Mouse (Mus musculus): ENCODE data around the gene Srp14. TPM values are rescaled to one million over a fixed set of nuclear protein-coding genes. Genes with fewer than 3 reads are reported as not detected.

Gene Srp14
- polyA plus RNA-seq, 1 experiment from 2014 or later: 197 TPM

DNA sequence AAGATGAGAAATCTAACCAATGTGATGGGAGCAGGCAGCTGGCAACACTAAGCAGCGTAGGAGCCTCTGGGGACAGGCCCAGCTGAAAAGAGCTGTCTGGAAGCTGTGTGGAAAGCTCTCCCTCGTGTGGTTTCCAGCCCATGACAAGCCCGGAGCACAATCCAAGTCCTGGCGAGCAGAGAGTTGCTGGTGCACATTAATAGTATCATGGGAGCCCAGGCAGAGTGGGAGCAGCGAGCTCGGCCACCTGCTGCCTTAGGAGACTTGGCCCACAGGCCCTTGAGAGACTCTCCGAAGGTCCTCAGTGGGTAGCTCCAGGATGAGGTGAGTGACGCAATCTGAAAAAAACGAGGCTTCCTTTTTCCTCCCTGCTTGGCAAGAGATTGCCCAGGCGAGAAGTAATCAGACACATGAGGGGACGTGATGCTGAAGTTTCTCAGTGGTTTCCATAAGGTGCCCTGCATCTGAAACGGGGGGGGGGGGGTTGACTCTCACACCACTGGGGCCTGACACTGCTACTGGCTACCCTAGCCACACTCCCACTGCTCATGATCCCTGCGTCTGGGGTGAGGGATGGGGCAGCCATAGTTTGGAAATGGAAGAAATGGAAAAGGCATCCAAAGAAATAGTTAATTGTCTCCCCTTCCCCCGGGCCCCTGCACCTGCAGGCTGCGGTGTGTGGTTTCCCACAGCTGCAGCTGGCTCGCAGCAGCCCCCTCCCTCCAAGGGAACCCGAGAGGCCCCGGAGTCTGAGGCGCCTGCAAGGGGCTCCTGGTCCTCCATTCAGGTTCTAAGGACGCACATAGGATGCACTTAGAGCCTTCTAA, 19.8 kb upstream of the Srp14 start:
- WGBS (ENCODE audit: missing documents): 24% methylated on average over 20 of the region's 20 CpGs
- Histone ChIP-seq H3K36me3 (ENCODE audit: inconsistent target) (no peaks in the 10 kb centered on the region), H3K27ac (no peak overlapping the region), H3K79me2 (ENCODE audit: inconsistent target) (no peaks in the 10 kb centered on the region), H3K4me3 (ENCODE audit: inconsistent target) (no peak overlapping the region)

DNA sequence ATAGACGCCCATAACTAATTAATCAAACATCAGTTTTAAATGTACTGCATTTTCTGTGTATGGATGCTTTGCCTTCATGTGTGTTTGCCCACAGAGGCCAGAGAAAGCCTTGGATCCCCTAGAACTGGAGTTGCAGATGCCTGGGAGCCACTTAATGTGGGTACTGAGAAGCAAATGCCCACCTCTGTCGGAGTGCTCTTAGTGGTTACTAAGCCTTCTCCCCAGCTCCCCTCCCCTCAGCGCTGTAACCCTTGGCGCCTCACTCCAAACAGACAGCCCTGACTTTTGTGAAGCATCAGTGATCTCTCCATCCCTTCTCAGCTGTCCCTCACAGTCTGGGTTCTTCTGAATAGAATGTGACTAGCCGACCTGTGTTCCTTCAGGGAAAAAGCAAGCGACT, 19.0 kb upstream of the Srp14 start:
- 92% methylated on average over 6 of the region's 6 CpGs for WGBS (ENCODE audit: missing documents)
- no peak overlapping the region for H3K27ac ChIP-seq
- no peaks in the 10 kb centered on the region for H3K79me2 ChIP-seq (ENCODE audit: inconsistent target)
- no peak overlapping the region for H3K4me3 ChIP-seq (ENCODE audit: inconsistent target)
- H3K36me3 ChIP-seq (ENCODE audit: inconsistent target): no peaks in the 10 kb centered on the region

GRCm38 (mm10) chr2:118497890-118498289, 18.4 kb upstream of the Srp14 start:
- no peak overlapping the region for H3K4me3 ChIP-seq (ENCODE audit: inconsistent target)
- no peaks in the 10 kb centered on the region for H3K79me2 ChIP-seq (ENCODE audit: inconsistent target)
- H3K36me3 ChIP-seq (ENCODE audit: inconsistent target): no peaks in the 10 kb centered on the region
- H3K27ac ChIP-seq: no peak overlapping the region
- WGBS (ENCODE audit: missing documents): 96% methylated on average over 5 of the region's 5 CpGs

- H3K36me3 ChIP-seq (ENCODE audit: inconsistent target): no peaks in the 10 kb centered on the region
- H3K27ac ChIP-seq: no peak overlapping the region
- H3K79me2 ChIP-seq (ENCODE audit: inconsistent target): no peaks in the 10 kb centered on the region
- 71% methylated on average over 9 of the region's 9 CpGs for WGBS (ENCODE audit: missing documents)
- no peak overlapping the region for H3K4me3 ChIP-seq (ENCODE audit: inconsistent target)
Observed at GRCm38 (mm10) chr2:118495024-118495423, 15.5 kb upstream of the Srp14 start.

GRCm38 (mm10) chr2:118491741-118492395, 12.4 kb upstream of the Srp14 start:
- no peak overlapping the region for H3K4me3 ChIP-seq (ENCODE audit: inconsistent target)
- H3K36me3 ChIP-seq (ENCODE audit: inconsistent target): no peaks in the 10 kb centered on the region
- WGBS (ENCODE audit: missing documents): 82% methylated on average over 4 of the region's 4 CpGs
- H3K79me2 ChIP-seq (ENCODE audit: inconsistent target): no peaks in the 10 kb centered on the region
- H3K27ac ChIP-seq: no peak overlapping the region

DNA sequence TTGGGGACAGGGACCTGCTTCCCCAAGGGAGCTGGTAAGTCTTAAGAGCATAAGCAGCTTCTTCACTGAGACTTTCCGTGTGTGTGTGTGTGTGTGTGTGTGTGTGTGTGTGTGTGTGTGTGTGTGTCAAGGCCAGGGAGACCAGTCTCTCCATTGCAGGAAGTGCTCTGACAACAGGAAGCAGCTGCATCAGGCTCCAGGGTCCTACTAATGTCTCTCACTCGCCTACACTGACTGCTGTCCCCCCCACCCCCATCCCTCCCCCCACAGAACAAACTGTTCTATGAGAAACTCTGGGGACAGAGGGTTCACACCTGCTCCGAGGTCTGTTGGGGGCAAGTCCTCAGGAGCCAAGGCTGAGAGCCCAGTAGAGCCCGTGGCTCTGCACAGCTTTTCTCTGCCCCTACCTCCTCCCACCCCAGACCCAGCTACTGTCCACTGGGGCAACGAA, 11.8 kb upstream of the Srp14 start:
- 40% methylated on average over 5 of the region's 5 CpGs for WGBS (ENCODE audit: missing documents)
- H3K36me3 ChIP-seq (ENCODE audit: inconsistent target): no peaks in the 10 kb centered on the region
- no peak overlapping the region for H3K4me3 ChIP-seq (ENCODE audit: inconsistent target)
- no peaks in the 10 kb centered on the region for H3K79me2 ChIP-seq (ENCODE audit: inconsistent target)
- H3K27ac ChIP-seq: 0 out of 2 replicates have a peak overlapping the region, but pooled peaks have one; percentile 48

DNA sequence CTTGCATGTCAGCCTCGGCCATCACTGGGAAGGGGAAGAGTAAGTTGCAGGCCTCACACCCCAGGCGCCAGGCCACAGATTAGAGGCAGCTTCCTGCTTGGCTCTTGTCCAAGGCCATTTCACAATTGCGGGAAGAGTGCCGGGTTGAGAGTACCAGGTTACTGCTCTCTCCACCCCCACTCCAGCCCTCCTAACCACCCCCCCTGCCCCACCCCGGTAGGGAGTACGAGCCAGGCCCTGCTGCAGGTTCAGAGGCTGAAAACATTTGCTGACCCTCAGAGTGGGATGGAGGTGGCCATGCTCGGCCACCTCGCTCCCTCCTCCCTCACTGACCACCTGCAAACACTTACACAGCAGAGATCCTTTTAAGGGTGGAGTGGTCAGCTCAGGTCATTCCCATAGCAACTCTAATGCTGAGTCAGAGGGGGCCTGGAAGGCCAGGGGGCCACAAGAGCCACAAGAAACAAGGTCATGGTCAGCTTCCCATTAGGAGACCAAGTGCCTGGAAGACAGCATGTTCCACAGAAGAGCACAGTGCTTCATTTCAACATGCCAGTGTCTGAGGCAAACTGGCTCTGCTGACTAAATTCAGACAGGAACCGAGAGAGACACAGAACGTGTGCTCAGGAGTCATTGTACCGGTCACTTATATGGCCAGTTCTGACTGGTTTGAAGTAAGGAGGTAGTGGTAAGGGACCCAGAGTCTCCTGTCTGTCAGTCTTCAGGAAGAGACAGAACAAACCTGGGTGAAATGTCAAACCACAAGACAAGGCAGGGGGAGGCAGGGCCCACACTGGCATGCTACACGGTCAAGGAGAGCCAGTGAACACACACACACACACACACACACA, 11.0 kb upstream of the Srp14 start:
- 18% methylated on average over 10 of the region's 12 CpGs for WGBS (ENCODE audit: missing documents)
- Histone ChIP-seq H3K36me3 (ENCODE audit: inconsistent target) (no peaks in the 10 kb centered on the region), H3K27ac (peak overlapping the region; percentile 48), H3K79me2 (ENCODE audit: inconsistent target) (no peaks in the 10 kb centered on the region), H3K4me3 (ENCODE audit: inconsistent target) (no peak overlapping the region)

DNA sequence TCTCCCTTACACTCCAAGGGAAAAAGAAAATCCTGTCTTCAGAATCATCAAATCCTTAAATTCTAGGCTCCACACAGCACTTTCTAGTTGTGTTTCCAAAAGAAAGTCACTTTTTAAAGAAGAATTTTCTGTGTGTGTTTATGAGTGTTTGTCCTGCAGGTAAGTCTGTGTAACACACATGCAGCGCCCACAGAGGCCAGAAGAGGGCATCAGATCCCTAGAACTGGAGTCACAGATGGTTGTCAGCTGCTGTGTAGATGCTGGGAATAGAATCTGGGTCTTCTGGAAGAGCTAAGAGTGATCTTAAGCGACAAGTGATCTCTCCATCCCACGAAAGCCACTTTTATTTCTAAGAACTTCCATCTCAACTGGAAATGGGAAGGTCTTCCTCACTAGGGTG, 8.3 kb upstream of the Srp14 start:
- no peak overlapping the region for H3K4me3 ChIP-seq (ENCODE audit: inconsistent target)
- 93% methylated on average over 3 of the region's 3 CpGs for WGBS (ENCODE audit: missing documents)
- H3K27ac ChIP-seq: no peak overlapping the region
- no peaks in the 10 kb centered on the region for H3K79me2 ChIP-seq (ENCODE audit: inconsistent target)
- no peaks in the 10 kb centered on the region for H3K36me3 ChIP-seq (ENCODE audit: inconsistent target)

- no peaks in the 10 kb centered on the region for H3K36me3 ChIP-seq (ENCODE audit: inconsistent target)
- WGBS (ENCODE audit: missing documents): 27% methylated on average over 12 of the region's 12 CpGs
- H3K79me2 ChIP-seq (ENCODE audit: inconsistent target): no peaks in the 10 kb centered on the region
- no peak overlapping the region for H3K27ac ChIP-seq
- no peak overlapping the region for H3K4me3 ChIP-seq (ENCODE audit: inconsistent target)
Observed at GRCm38 (mm10) chr2:118486933-118487332, 7.4 kb upstream of the Srp14 start.

- 89% methylated on average over 3 of the region's 3 CpGs for WGBS (ENCODE audit: missing documents)
- Histone ChIP-seq H3K4me3 (ENCODE audit: inconsistent target) (no peak overlapping the region), H3K79me2 (ENCODE audit: inconsistent target) (no peaks in the 10 kb centered on the region), H3K36me3 (ENCODE audit: inconsistent target) (no peaks in the 10 kb centered on the region), H3K27ac (no peak overlapping the region)
Observed at GRCm38 (mm10) chr2:118485415-118485814, 5.9 kb upstream of the Srp14 start.

DNA sequence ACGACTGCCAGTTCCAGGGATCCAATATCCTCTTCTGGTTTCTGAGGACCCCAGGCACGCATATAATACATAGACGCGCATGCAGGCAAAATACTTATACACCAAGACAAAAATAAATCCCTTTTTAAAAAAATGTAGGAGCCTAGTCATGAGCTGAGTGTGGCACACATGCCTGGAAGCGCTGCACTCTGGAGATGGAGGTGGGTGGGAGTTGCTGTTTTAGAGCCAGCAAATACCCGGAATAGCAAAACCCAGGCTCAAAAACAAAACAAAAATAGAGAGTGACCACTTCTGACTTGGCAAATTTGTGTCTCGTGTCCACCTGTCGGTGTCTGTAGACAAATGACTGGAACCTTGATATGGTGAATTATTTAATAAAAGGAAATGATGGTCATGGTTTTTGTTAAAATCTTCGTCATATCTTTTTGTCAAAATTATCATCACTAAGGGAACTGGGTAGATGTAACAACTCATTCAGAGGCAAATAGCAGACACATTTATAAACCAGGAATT, 4.9 kb upstream of the Srp14 start:
- 94% methylated on average over 8 of the region's 9 CpGs for WGBS (ENCODE audit: missing documents)
- Histone ChIP-seq H3K4me3 (ENCODE audit: inconsistent target) (no peak overlapping the region), H3K79me2 (ENCODE audit: inconsistent target) (no peaks in the 10 kb centered on the region)

GRCm38 (mm10) chr2:118483032-118483431, 3.5 kb upstream of the Srp14 start:
- no peak overlapping the region for H3K27ac ChIP-seq
- WGBS (ENCODE audit: missing documents): 94% methylated on average over 5 of the region's 5 CpGs
- H3K79me2 ChIP-seq (ENCODE audit: inconsistent target): peaks cover 11% of the 10 kb centered on the region

More for the DNA sequence above, 4.9 kb upstream of the Srp14 start:
- H3K36me3 ChIP-seq (ENCODE audit: inconsistent target): no peaks in the 10 kb centered on the region
- no peak overlapping the region for H3K27ac ChIP-seq

GRCm38 (mm10) chr2:118480886-118481285, 1.4 kb upstream of the Srp14 start:
- Histone ChIP-seq H3K4me3 (ENCODE audit: inconsistent target) (no peak overlapping the region), H3K36me3 (ENCODE audit: inconsistent target) (peaks cover 12% of the 10 kb centered on the region; the same call in 1 of the 2 replicates), H3K27ac (no peak overlapping the region), H3K79me2 (ENCODE audit: inconsistent target) (peaks cover 23% of the 10 kb centered on the region)
- 94% methylated on average over 7 of the region's 7 CpGs for WGBS (ENCODE audit: missing documents)

More at GRCm38 (mm10) chr2:118483032-118483431, 3.5 kb upstream of the Srp14 start:
- Histone ChIP-seq H3K4me3 (ENCODE audit: inconsistent target) (no peak overlapping the region), H3K36me3 (ENCODE audit: inconsistent target) (no peaks in the 10 kb centered on the region)

GRCm38 (mm10) chr2:118478833-118479549, 520 bp downstream of the Srp14 start:
- peaks cover 28% of the 10 kb centered on the region for H3K36me3 ChIP-seq (ENCODE audit: inconsistent target)
- peak overlapping the region; percentile 60 for H3K4me3 ChIP-seq (ENCODE audit: inconsistent target)
- peaks cover 23% of the 10 kb centered on the region for H3K79me2 ChIP-seq (ENCODE audit: inconsistent target)
- H3K27ac ChIP-seq: no peak overlapping the region; the same call in 1 of the 2 replicates
- WGBS (ENCODE audit: missing documents): 2% methylated on average over 47 of the region's 52 CpGs

Data from macrophage (primary cell).